Mouse (Mus musculus): Measurements from ENCODE around the gene Rhov. TPM values are rescaled to one million over a fixed set of nuclear protein-coding genes. Genes with fewer than 3 reads are reported as not detected.

Gene Rhov
- polyA plus RNA-seq, 1 experiment from 2014 or later: 0.90 TPM

GRCm38 (mm10) chr2:119254976-119255375, 16.1 kb downstream of the Rhov start:
- no peaks in the 10 kb centered on the region for H3K9me3 ChIP-seq (ENCODE audit: control insufficient read depth, low read length)
- no peak overlapping the region for H3K4me3 ChIP-seq (ENCODE audit: low read depth, low read length)
- H3K4me2 ChIP-seq (ENCODE audit: low read depth, low read length, severe bottlenecking): no peak overlapping the region
- H3K4me1 ChIP-seq (replicated peaks; ENCODE audit: control insufficient read depth, insufficient read depth, low read length): no peaks in the 10 kb centered on the region
- no peak overlapping the region for H3K27ac ChIP-seq (ENCODE audit: low read depth, low read length)
- H3K36me3 ChIP-seq (ENCODE audit: control insufficient read depth, insufficient read depth, low read length): no peaks in the 10 kb centered on the region
- no peak overlapping the region for H3K9ac ChIP-seq (ENCODE audit: low read length)
- DNase-seq (ENCODE audit: low spot score) (no peak), ATAC-seq (replicated peaks; ENCODE audit: low FRiP score) (no peak)
- WGBS: 12% methylated on average over 7 of the region's 7 CpGs
- no peaks in the 10 kb centered on the region for H3K27me3 ChIP-seq (ENCODE audit: control insufficient read depth, insufficient read depth, low read length)

GRCm38 (mm10) chr2:119250826-119251478, 20.1 kb downstream of the Rhov start:
- H3K4me1 ChIP-seq (replicated peaks; ENCODE audit: control insufficient read depth, insufficient read depth, low read length): no peaks in the 10 kb centered on the region
- H3K36me3 ChIP-seq (ENCODE audit: control insufficient read depth, insufficient read depth, low read length): no peaks in the 10 kb centered on the region
- H3K9ac ChIP-seq (ENCODE audit: low read length): no peak overlapping the region
- 14% methylated on average over 11 of the region's 11 CpGs for WGBS
- ATAC-seq (replicated peaks; ENCODE audit: low FRiP score) (peak; percentile 63; the same call in 1 of the 2 replicates), DNase-seq (ENCODE audit: low spot score) (peak; percentile 93)
- H3K4me2 ChIP-seq (ENCODE audit: low read depth, low read length, severe bottlenecking): no peak overlapping the region
- no peak overlapping the region for H3K4me3 ChIP-seq (ENCODE audit: low read depth, low read length)
- no peaks in the 10 kb centered on the region for H3K9me3 ChIP-seq (ENCODE audit: control insufficient read depth, low read length)
- H3K27ac ChIP-seq (ENCODE audit: low read depth, low read length): no peak overlapping the region
- H3K27me3 ChIP-seq (ENCODE audit: control insufficient read depth, insufficient read depth, low read length): no peaks in the 10 kb centered on the region

- no peaks in the 10 kb centered on the region for H3K36me3 ChIP-seq (ENCODE audit: control insufficient read depth, insufficient read depth, low read length)
- H3K4me3 ChIP-seq (ENCODE audit: low read depth, low read length): no peak overlapping the region
- H3K9me3 ChIP-seq (ENCODE audit: control insufficient read depth, low read length): no peaks in the 10 kb centered on the region
- H3K4me1 ChIP-seq (replicated peaks; ENCODE audit: control insufficient read depth, insufficient read depth, low read length): no peaks in the 10 kb centered on the region
- H3K27ac ChIP-seq (ENCODE audit: low read depth, low read length): no peak overlapping the region
- no peak for DNase-seq (ENCODE audit: low spot score)
- WGBS: 67% methylated on average over 5 of the region's 5 CpGs
- no peak for ATAC-seq (replicated peaks; ENCODE audit: low FRiP score)
- no peak overlapping the region for H3K9ac ChIP-seq (ENCODE audit: low read length)
- no peak overlapping the region for H3K4me2 ChIP-seq (ENCODE audit: low read depth, low read length, severe bottlenecking)
- no peaks in the 10 kb centered on the region for H3K27me3 ChIP-seq (ENCODE audit: control insufficient read depth, insufficient read depth, low read length)
These were observed 20.7 kb downstream of the Rhov start for GRCm38 (mm10) chr2:119250377-119250776.

- ATAC-seq (replicated peaks; ENCODE audit: low FRiP score) (no peak), DNase-seq (ENCODE audit: low spot score) (no peak)
- WGBS: 79% methylated on average over 4 of the region's 4 CpGs
- H3K9me3 ChIP-seq (ENCODE audit: control insufficient read depth, low read length): no peaks in the 10 kb centered on the region
- no peak overlapping the region for H3K4me2 ChIP-seq (ENCODE audit: low read depth, low read length, severe bottlenecking)
- H3K9ac ChIP-seq (ENCODE audit: low read length): no peak overlapping the region
- no peaks in the 10 kb centered on the region for H3K27me3 ChIP-seq (ENCODE audit: control insufficient read depth, insufficient read depth, low read length)
- no peak overlapping the region for H3K27ac ChIP-seq (ENCODE audit: low read depth, low read length)
- no peak overlapping the region for H3K4me3 ChIP-seq (ENCODE audit: low read depth, low read length)
- no peaks in the 10 kb centered on the region for H3K36me3 ChIP-seq (ENCODE audit: control insufficient read depth, insufficient read depth, low read length)
- no peaks in the 10 kb centered on the region for H3K4me1 ChIP-seq (replicated peaks; ENCODE audit: control insufficient read depth, insufficient read depth, low read length)
These were observed 21.4 kb downstream of the Rhov start for GRCm38 (mm10) chr2:119249592-119250061.

- no peaks in the 10 kb centered on the region for H3K4me1 ChIP-seq (replicated peaks; ENCODE audit: control insufficient read depth, insufficient read depth, low read length)
- H3K4me2 ChIP-seq (ENCODE audit: low read depth, low read length, severe bottlenecking): no peak overlapping the region
- ATAC-seq (replicated peaks; ENCODE audit: low FRiP score) (no peak), DNase-seq (ENCODE audit: low spot score) (no peak)
- no peak overlapping the region for H3K27ac ChIP-seq (ENCODE audit: low read depth, low read length)
- 91% methylated on average over 9 of the region's 9 CpGs for WGBS
- no peak overlapping the region for H3K4me3 ChIP-seq (ENCODE audit: low read depth, low read length)
- no peaks in the 10 kb centered on the region for H3K9me3 ChIP-seq (ENCODE audit: control insufficient read depth, low read length)
- H3K9ac ChIP-seq (ENCODE audit: low read length): no peak overlapping the region
- no peaks in the 10 kb centered on the region for H3K36me3 ChIP-seq (ENCODE audit: control insufficient read depth, insufficient read depth, low read length)
- no peaks in the 10 kb centered on the region for H3K27me3 ChIP-seq (ENCODE audit: control insufficient read depth, insufficient read depth, low read length)
These were observed 23.2 kb downstream of the Rhov start for GRCm38 (mm10) chr2:119247904-119248303.

GRCm38 (mm10) chr2:119245246-119245645, 25.8 kb downstream of the Rhov start:
- 90% methylated on average over 7 of the region's 7 CpGs for WGBS
- Histone ChIP-seq H3K4me1 (replicated peaks; ENCODE audit: control insufficient read depth, insufficient read depth, low read length) (no peaks in the 10 kb centered on the region), H3K27me3 (ENCODE audit: control insufficient read depth, insufficient read depth, low read length) (no peaks in the 10 kb centered on the region), H3K27ac (ENCODE audit: low read depth, low read length) (no peak overlapping the region), H3K4me3 (ENCODE audit: low read depth, low read length) (no peak overlapping the region), H3K4me2 (ENCODE audit: low read depth, low read length, severe bottlenecking) (no peak overlapping the region), H3K9me3 (ENCODE audit: control insufficient read depth, low read length) (no peaks in the 10 kb centered on the region), H3K36me3 (ENCODE audit: control insufficient read depth, insufficient read depth, low read length) (no peaks in the 10 kb centered on the region), H3K9ac (ENCODE audit: low read length) (no peak overlapping the region)
- ATAC-seq (replicated peaks; ENCODE audit: low FRiP score): no peak
- no peak for DNase-seq (ENCODE audit: low spot score)

- WGBS: 88% methylated on average over 9 of the region's 9 CpGs
These were observed 28.5 kb downstream of the Rhov start for GRCm38 (mm10) chr2:119242548-119242947.

GRCm38 (mm10) chr2:119240819-119241186, 30.3 kb downstream of the Rhov start:
- no peaks in the 10 kb centered on the region for H3K36me3 ChIP-seq (ENCODE audit: control insufficient read depth, insufficient read depth, low read length)
- H3K4me1 ChIP-seq (replicated peaks; ENCODE audit: control insufficient read depth, insufficient read depth, low read length): peaks cover 10% of the 10 kb centered on the region
- no peak overlapping the region for H3K4me3 ChIP-seq (ENCODE audit: low read depth, low read length)
- DNase-seq (ENCODE audit: low spot score) (no peak), ATAC-seq (replicated peaks; ENCODE audit: low FRiP score) (no peak)
- H3K9ac ChIP-seq (ENCODE audit: low read length): no peak overlapping the region
- 94% methylated on average over 4 of the region's 4 CpGs for WGBS
- no peak overlapping the region for H3K27ac ChIP-seq (ENCODE audit: low read depth, low read length)
- H3K4me2 ChIP-seq (ENCODE audit: low read depth, low read length, severe bottlenecking): no peak overlapping the region
- H3K9me3 ChIP-seq (ENCODE audit: control insufficient read depth, low read length): no peaks in the 10 kb centered on the region
- H3K27me3 ChIP-seq (ENCODE audit: control insufficient read depth, insufficient read depth, low read length): peaks cover 36% of the 10 kb centered on the region

More at GRCm38 (mm10) chr2:119242548-119242947, 28.5 kb downstream of the Rhov start:
- Histone ChIP-seq H3K27me3 (ENCODE audit: control insufficient read depth, insufficient read depth, low read length) (peaks cover 18% of the 10 kb centered on the region), H3K9me3 (ENCODE audit: control insufficient read depth, low read length) (no peaks in the 10 kb centered on the region), H3K4me1 (replicated peaks; ENCODE audit: control insufficient read depth, insufficient read depth, low read length) (peaks cover 5% of the 10 kb centered on the region; the same call in 1 of the 2 replicates), H3K9ac (ENCODE audit: low read length) (no peak overlapping the region), H3K27ac (ENCODE audit: low read depth, low read length) (no peak overlapping the region), H3K4me3 (ENCODE audit: low read depth, low read length) (no peak overlapping the region), H3K36me3 (ENCODE audit: control insufficient read depth, insufficient read depth, low read length) (no peaks in the 10 kb centered on the region), H3K4me2 (ENCODE audit: low read depth, low read length, severe bottlenecking) (no peak overlapping the region)
- ATAC-seq (replicated peaks; ENCODE audit: low FRiP score) (no peak), DNase-seq (ENCODE audit: low spot score) (no peak)

All from forebrain, embryonic 11.5 days (tissue).